Mouse (Mus musculus) small intestine, adult 2 months (tissue): Measurements from ENCODE around the gene Kdr. TPM values are rescaled to one million over a fixed set of nuclear protein-coding genes. Genes with fewer than 3 reads are reported as not detected.
A peak's percentile ranks its signal among the peaks of the same experiment; 100 is the strongest.

ENCODE experiments used
- H3K27ac ChIP-seq: fragments of 200-500 bp; 2 replicates; pipeline ENCODE4 v1.5.1; 2012; ENCODE audit warnings: low read depth, low read length, control low read depth, inconsistent platforms; ENCODE audit not compliant: insufficient read depth
- H3K27me3 ChIP-seq: fragments of 200-500 bp; 2 replicates; pipeline ENCODE4 v1.6.1; 2012; ENCODE audit warnings: mild to moderate bottlenecking, moderate library complexity, low read length, inconsistent platforms; ENCODE audit not compliant: control insufficient read depth, insufficient read depth
- H3K36me3 ChIP-seq: fragments of 200-500 bp; 2 replicates; pipeline ENCODE4 v1.6.1; 2012; ENCODE audit warnings: mild to moderate bottlenecking, low read length, control low read depth, inconsistent platforms; ENCODE audit not compliant: control insufficient read depth, insufficient read depth
- H3K4me1 ChIP-seq: fragments of 200-500 bp; 2 replicates; pipeline ENCODE4 v1.6.1; 2012; ENCODE audit warnings: low read length, inconsistent platforms, mixed read lengths; ENCODE audit not compliant: control insufficient read depth, insufficient read depth, insufficient read length
- H3K4me3 ChIP-seq: fragments of 200-500 bp; 2 replicates; pipeline ENCODE4 v1.5.1; 2012; ENCODE audit warnings: low read depth, mild to moderate bottlenecking, control low read depth, inconsistent platforms, low read length, moderate library complexity
- CTCF ChIP-seq: fragments of 200-500 bp; IDR thresholded peaks from 2 replicates; pipeline ENCODE4 v1.5.1; 2012; ENCODE audit warnings: low read depth, mild to moderate bottlenecking, control low read depth, inconsistent platforms, low read length, moderate library complexity, mixed read lengths; ENCODE audit not compliant: insufficient replicate concordance, insufficient read length; ENCODE audit errors: extremely low read depth
- POLR2A ChIP-seq: fragments of 200-500 bp; IDR thresholded peaks from 2 replicates; pipeline ENCODE4 v1.6.1; 2012; ENCODE audit warnings: low read depth, mild to moderate bottlenecking, control low read depth, inconsistent platforms, low read length, moderate library complexity
- WGBS: fragments of 180-500 bp; shearing (Covaris S2); methylation state at CpG from one replicate; pipeline ENCODE4 v1.1.7; 2018; 5-methylcytosine and 5-hydroxymethylcytosine counted together
- polyA plus RNA-seq: library from polyadenylated mRNA; depleted of rRNA; stranded (reverse); fragments of >200 nt; gene quantifications from 2 replicates; pipeline ENCODE4 v1.2.3, GENCODE M21; 2012

Gene Kdr
- polyA plus RNA-seq, 1 experiment, result 4.5 TPM

GRCm38 (mm10) chr5:76013881-76014431 is 35.7 kb upstream of the Kdr start:
- Histone ChIP-seq H3K27ac (no peak overlapping the region), H3K36me3 (no peaks in the 10 kb centered on the region), H3K27me3 (peaks cover 3% of the 10 kb centered on the region; the same call in 1 of the 2 replicates), H3K4me1 (no peaks in the 10 kb centered on the region), H3K4me3 (no peak overlapping the region)
- TF ChIP-seq CTCF (no peak), POLR2A (no peak)
- 74% methylated on average over 7 of the region's 7 CpGs for WGBS

- Histone ChIP-seq H3K27me3 (peaks cover 6% of the 10 kb centered on the region), H3K36me3 (no peaks in the 10 kb centered on the region), H3K4me3 (no peak overlapping the region), H3K4me1 (no peaks in the 10 kb centered on the region), H3K27ac (no peak overlapping the region)
- 76% methylated on average over 7 of the region's 7 CpGs for WGBS
- TF ChIP-seq POLR2A (no peak), CTCF (no peak)
Observed at GRCm38 (mm10) chr5:76006403-76006802, 28.1 kb upstream of the Kdr start.

- Histone ChIP-seq H3K4me1 (no peaks in the 10 kb centered on the region), H3K27me3 (no peaks in the 10 kb centered on the region), H3K4me3 (no peak overlapping the region), H3K27ac (no peak overlapping the region), H3K36me3 (no peaks in the 10 kb centered on the region)
- WGBS, result 84% methylated on average over 8 of the region's 8 CpGs
- TF ChIP-seq CTCF (no peak), POLR2A (no peak)
Observed at GRCm38 (mm10) chr5:75990212-75990611, 12.0 kb upstream of the Kdr start.

GRCm38 (mm10) chr5:75987530-75987929 is 9.3 kb upstream of the Kdr start:
- TF ChIP-seq CTCF, result no peak
- TF ChIP-seq POLR2A, result no peak
- Histone ChIP-seq H3K27me3 (no peaks in the 10 kb centered on the region; the same call in 1 of the 2 replicates), H3K4me1 (no peaks in the 10 kb centered on the region), H3K4me3 (no peak overlapping the region), H3K27ac (no peak overlapping the region), H3K36me3 (no peaks in the 10 kb centered on the region)
- 76% methylated on average over 8 of the region's 8 CpGs for WGBS

- 66% methylated on average over 23 of the region's 23 CpGs for WGBS
- H3K4me1 ChIP-seq, result peaks cover 5% of the 10 kb centered on the region
- no peaks in the 10 kb centered on the region for H3K36me3 ChIP-seq
- no peak overlapping the region for H3K27ac ChIP-seq
- H3K27me3 ChIP-seq, result peaks cover 31% of the 10 kb centered on the region
- TF ChIP-seq CTCF (no peak), POLR2A (no peak)
- no peak overlapping the region for H3K4me3 ChIP-seq
Observed at GRCm38 (mm10) chr5:75980521-75981311, 2.5 kb upstream of the Kdr start.

- Histone ChIP-seq H3K36me3 (no peaks in the 10 kb centered on the region), H3K27me3 (peaks cover 35% of the 10 kb centered on the region), H3K27ac (no peak overlapping the region), H3K4me3 (peak overlapping the region; percentile 59), H3K4me1 (peaks cover 5% of the 10 kb centered on the region)
- 16% methylated on average over 8 of the region's 8 CpGs for WGBS
- TF ChIP-seq POLR2A, result no peak
- TF ChIP-seq CTCF, result no peak
Observed at GRCm38 (mm10) chr5:75979108-75979507, 850 bp upstream of the Kdr start.
